Mouse (Mus musculus): ENCODE measurements at regions not wholly inside any gene's neighbourhood (a gene's known extent, or its start where the extent isn't known, plus 50 kb on each side); places are given as distances from the start of the nearest gene placed in this dataset.

DNA sequence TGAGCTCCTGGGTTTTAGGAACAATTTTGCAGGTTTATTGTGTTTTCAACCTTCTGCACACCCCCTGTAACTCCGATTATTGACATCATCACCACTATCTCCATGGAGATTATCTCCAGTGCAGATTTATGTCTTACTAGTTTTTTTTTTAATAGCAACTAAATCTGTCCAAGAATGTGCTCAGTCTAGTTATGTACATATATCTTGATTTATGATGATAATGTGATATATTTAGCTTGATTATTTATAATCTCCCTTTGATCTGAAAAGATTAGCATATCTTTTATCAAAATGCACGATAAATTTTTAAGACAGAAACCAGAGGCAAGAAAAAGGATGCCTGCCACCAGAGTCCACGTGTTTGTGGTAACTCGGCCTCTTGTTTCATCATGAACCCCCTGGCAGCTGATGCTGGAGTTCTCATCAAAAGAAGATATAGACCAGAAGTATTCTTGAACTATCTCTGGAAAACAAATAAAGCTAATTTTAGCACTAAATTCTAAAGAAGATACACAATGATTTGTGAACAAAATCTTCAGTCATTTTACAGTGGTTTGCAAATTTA is 169.6 kb downstream of the Npr3 start:
- DNase-seq: no peak
- 75% methylated on average over 4 of the region's 4 CpGs for WGBS
- TF ChIP-seq CTCF (IDR thresholded peaks at IDR 0.05; ENCODE audit: borderline replicate concordance, insufficient read depth, low read depth, low read length) (no peak), POLR2A (IDR thresholded peaks at IDR 0.05; ENCODE audit: borderline replicate concordance, insufficient read depth, low read length) (no peak)
- Histone ChIP-seq H3K4me1 (ENCODE audit: control insufficient read depth, insufficient read depth, low read length) (no peaks in the 10 kb centered on the region), H3K4me3 (replicated peaks; ENCODE audit: insufficient read depth, low read depth, low read length) (no peak overlapping the region), H3K27me3 (ENCODE audit: control insufficient read depth, insufficient read depth, low read length) (no peaks in the 10 kb centered on the region), H3K27ac (ENCODE audit: insufficient read depth, low read length) (no peak overlapping the region)

DNA sequence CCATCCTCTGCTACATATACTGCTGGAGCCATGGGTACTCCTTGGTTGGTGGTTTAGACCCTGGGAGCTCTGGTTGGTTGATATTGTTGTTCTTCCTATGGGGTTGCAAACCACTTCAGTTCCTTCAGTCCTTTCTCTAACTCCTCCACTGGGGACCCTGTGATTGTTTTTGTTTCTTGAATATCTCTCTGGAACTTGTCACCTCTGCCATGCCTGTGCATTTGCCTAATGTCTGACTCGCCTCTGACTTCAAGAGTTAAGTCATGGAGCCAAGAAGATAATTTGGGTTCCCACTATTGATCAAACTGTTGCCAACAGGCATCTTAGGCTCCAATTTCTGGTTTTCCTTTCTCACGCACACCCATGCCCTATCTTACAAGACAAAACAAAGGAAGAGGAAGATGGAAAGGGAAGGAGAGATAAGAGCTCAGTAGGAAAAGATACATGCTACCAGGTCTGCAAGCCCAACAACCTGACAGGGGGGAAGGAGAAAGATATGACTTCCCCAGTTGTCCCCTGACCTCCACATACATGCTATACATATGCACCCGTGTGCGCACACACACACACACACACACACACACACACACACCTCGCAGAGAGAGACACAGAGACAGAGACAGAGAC is 172.3 kb downstream of the Npr3 start:
- Histone ChIP-seq H3K27ac (ENCODE audit: insufficient read depth, low read length) (no peak overlapping the region), H3K4me1 (ENCODE audit: control insufficient read depth, insufficient read depth, low read length) (no peaks in the 10 kb centered on the region), H3K27me3 (ENCODE audit: control insufficient read depth, insufficient read depth, low read length) (no peaks in the 10 kb centered on the region), H3K4me3 (replicated peaks; ENCODE audit: insufficient read depth, low read depth, low read length) (no peak overlapping the region)
- no peak for TF ChIP-seq POLR2A (IDR thresholded peaks at IDR 0.05; ENCODE audit: borderline replicate concordance, insufficient read depth, low read length)
- no peak for TF ChIP-seq CTCF (IDR thresholded peaks at IDR 0.05; ENCODE audit: borderline replicate concordance, insufficient read depth, low read depth, low read length)
- WGBS: 84% methylated on average over 5 of the region's 5 CpGs
- no peak for DNase-seq

DNA sequence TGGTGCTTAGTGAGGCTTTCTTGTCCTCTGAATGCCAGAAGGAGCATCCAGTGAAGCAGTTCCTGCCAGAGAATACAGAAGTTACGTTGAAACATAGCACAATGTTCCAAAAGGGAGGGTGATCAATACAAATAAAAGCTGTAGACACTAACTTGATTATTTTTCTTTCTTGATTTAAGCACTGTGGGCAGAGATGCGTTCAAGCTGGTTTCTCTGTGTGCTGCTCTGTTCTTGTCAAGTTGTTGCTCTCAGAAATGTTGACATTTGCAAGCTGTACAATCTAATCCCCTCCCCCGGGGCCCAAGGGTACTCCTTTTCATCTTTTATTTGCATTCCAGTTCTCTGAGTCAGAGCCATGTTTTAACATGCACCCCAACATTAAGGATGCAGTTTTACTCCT is 177.7 kb downstream of the Npr3 start:
- TF ChIP-seq CTCF (IDR thresholded peaks at IDR 0.05; ENCODE audit: borderline replicate concordance, insufficient read depth, low read depth, low read length) (no peak), POLR2A (IDR thresholded peaks at IDR 0.05; ENCODE audit: borderline replicate concordance, insufficient read depth, low read length) (no peak)
- Histone ChIP-seq H3K27ac (ENCODE audit: insufficient read depth, low read length) (no peak overlapping the region), H3K27me3 (ENCODE audit: control insufficient read depth, insufficient read depth, low read length) (no peaks in the 10 kb centered on the region), H3K4me3 (replicated peaks; ENCODE audit: insufficient read depth, low read depth, low read length) (no peak overlapping the region), H3K4me1 (ENCODE audit: control insufficient read depth, insufficient read depth, low read length) (no peaks in the 10 kb centered on the region)
- WGBS: 49% methylated on average over 3 of the region's 3 CpGs
- no peak for DNase-seq

DNA sequence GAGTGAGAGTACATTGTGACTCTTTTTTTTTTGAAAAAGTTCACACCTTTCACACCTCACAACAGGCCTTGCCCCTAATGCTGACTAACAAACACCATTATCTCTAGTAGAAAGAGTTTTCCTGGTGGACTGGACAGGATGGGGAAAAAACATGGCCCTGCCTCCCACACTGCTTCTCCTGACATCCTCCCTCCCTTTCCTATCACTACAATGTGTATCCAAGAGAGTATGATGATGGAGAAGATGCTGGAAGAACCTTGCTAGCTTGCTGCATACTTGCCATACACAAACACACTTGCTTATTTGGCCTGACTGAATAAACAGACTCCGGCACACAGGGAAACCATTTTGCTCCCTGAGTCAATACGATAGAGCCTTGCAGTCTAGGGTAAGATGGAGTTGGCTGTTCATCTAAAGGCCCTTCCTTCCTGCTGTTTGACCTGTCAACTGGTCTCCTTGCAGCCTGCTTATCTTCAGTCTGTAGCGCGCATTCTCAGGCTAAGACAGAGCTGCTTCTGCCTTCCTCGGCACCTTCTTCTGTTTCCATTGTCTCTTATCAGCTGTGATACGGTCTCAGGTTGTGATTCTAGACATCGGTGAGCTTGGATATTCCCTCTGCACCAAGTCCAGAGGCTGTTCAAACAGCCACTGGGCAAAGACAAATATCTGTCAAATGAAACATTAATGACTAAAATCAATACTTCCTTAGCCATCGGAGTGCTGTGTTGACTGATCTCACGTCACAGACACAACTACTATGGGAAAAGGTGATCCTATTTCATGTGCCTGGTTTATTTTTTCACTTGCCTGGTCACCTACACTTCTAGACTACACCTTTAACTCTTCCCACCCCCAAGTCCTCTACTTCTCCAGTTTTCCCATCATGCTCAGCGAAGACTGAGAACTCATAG is 181.2 kb downstream of the Npr3 start:
- DNase-seq: no peak
- Histone ChIP-seq H3K27me3 (ENCODE audit: control insufficient read depth, insufficient read depth, low read length) (no peaks in the 10 kb centered on the region), H3K27ac (ENCODE audit: insufficient read depth, low read length) (no peak overlapping the region), H3K4me3 (replicated peaks; ENCODE audit: insufficient read depth, low read depth, low read length) (no peak overlapping the region), H3K4me1 (ENCODE audit: control insufficient read depth, insufficient read depth, low read length) (no peaks in the 10 kb centered on the region)
- no peak for TF ChIP-seq CTCF (IDR thresholded peaks at IDR 0.05; ENCODE audit: borderline replicate concordance, insufficient read depth, low read depth, low read length)
- no peak for TF ChIP-seq POLR2A (IDR thresholded peaks at IDR 0.05; ENCODE audit: borderline replicate concordance, insufficient read depth, low read length)
- whole genome bisulfite sequencing: 93% methylated on average over 10 of the region's 10 CpGs

DNA sequence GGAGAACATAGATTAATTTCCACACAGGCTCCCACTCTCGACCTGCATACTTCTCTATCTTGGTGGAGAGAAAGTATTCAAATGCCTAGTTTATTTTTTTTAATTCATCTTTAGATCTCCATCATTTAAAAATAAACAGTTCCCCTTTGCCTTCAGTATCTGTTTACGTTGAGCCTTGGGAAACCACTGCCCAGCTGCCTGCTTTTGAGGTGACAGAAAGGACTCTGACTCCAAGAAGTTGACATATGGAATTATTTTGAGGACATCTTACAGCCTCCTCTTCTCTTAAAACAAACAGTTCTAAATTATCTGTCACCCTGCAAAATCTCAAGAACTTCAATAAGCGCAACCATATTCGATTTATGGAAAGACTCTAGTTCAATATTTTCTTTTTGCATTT is 186.4 kb downstream of the Npr3 start:
- TF ChIP-seq POLR2A (IDR thresholded peaks at IDR 0.05; ENCODE audit: borderline replicate concordance, insufficient read depth, low read length) (no peak), CTCF (IDR thresholded peaks at IDR 0.05; ENCODE audit: borderline replicate concordance, insufficient read depth, low read depth, low read length) (no peak)
- WGBS: 83% methylated on average over 4 of the region's 4 CpGs
- H3K4me1 ChIP-seq (ENCODE audit: control insufficient read depth, insufficient read depth, low read length): no peaks in the 10 kb centered on the region
- H3K4me3 ChIP-seq (replicated peaks; ENCODE audit: insufficient read depth, low read depth, low read length): no peak overlapping the region
- no peaks in the 10 kb centered on the region for H3K27me3 ChIP-seq (ENCODE audit: control insufficient read depth, insufficient read depth, low read length)
- no peak overlapping the region for H3K27ac ChIP-seq (ENCODE audit: insufficient read depth, low read length)
- DNase-seq: no peak

DNA sequence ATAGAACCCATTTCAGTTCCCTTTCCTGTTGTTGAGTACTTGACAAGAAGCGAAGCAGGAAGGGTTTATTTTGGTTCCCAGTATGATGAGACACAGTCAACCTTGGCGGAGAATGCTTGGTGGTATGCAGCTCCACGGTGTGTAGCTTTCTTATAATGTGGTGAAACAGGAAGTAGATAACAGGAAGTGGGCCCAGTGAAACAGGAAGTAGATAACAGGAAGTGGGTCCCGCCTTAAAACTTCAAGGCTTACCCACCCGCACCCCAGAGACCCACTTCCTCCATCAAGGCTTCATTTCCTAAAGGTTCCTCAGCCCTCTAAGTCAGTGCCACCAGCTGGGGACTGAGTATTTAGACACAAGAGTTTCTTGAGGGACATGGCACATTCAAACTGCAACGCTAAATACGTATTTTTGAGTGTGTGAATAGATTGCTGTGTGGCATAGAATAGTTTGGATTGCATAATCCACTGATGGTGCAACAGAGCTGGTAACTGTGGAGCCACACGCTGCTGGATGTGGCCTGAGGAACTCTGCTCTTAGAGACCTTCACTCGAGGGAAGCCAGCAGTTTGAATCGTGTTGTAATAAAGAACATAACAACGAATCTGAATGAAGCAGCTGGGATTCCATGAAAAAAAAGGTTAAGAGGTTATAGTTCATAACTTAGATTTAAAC is 190.8 kb downstream of the Npr3 start:
- H3K4me3 ChIP-seq (replicated peaks; ENCODE audit: insufficient read depth, low read depth, low read length): no peak overlapping the region
- whole genome bisulfite sequencing: 93% methylated on average over 11 of the region's 11 CpGs
- H3K27me3 ChIP-seq (ENCODE audit: control insufficient read depth, insufficient read depth, low read length): no peaks in the 10 kb centered on the region
- TF ChIP-seq CTCF (IDR thresholded peaks at IDR 0.05; ENCODE audit: borderline replicate concordance, insufficient read depth, low read depth, low read length): no peak
- no peak for TF ChIP-seq POLR2A (IDR thresholded peaks at IDR 0.05; ENCODE audit: borderline replicate concordance, insufficient read depth, low read length)
- no peak for DNase-seq
- no peak overlapping the region for H3K27ac ChIP-seq (ENCODE audit: insufficient read depth, low read length)
- H3K4me1 ChIP-seq (ENCODE audit: control insufficient read depth, insufficient read depth, low read length): no peaks in the 10 kb centered on the region

DNA sequence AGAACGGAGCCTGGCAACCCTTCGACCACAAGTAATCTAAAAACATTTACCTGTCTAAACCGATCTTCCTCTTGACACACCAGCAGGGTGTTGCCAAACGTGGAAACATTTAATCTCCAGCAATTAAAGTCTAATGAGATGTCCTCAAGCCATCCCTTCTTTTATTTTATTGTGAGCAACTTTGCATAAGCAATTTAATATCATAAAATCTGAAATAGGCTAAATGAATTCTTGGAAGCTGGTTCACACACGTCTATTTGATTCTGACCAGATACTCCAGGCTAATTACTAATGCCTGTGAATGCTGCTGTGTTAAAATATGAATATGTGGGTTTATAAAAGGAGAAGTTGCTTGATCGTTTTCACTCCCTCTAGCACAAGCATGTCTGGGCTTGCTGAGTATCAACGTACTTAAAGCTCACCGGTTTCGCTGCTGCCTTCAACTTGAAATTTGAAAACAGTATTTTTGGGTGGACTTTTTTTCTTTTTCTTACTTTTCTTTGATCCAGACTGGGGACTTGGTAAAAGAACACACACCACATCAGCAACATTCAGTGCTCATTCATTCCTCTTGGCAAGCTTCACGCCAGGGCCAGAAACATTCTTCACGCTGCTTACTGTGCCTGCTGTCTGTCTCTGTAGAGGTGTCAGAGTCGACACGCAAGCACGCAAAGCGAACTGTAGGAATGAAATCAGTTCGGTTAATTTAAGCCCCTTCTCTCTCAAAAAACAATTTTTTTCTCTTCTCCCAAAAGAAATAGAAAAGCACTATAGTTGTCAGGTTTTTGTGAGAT is 194.4 kb downstream of the Npr3 start:
- DNase-seq: no peak
- TF ChIP-seq POLR2A (IDR thresholded peaks at IDR 0.05; ENCODE audit: borderline replicate concordance, insufficient read depth, low read length): no peak
- TF ChIP-seq CTCF (IDR thresholded peaks at IDR 0.05; ENCODE audit: borderline replicate concordance, insufficient read depth, low read depth, low read length): no peak
- Histone ChIP-seq H3K27me3 (ENCODE audit: control insufficient read depth, insufficient read depth, low read length) (no peaks in the 10 kb centered on the region), H3K4me3 (replicated peaks; ENCODE audit: insufficient read depth, low read depth, low read length) (no peak overlapping the region), H3K27ac (ENCODE audit: insufficient read depth, low read length) (no peak overlapping the region), H3K4me1 (ENCODE audit: control insufficient read depth, insufficient read depth, low read length) (no peaks in the 10 kb centered on the region)
- 51% methylated on average over 16 of the region's 16 CpGs for WGBS

Data from cerebellum, adult 2 months (tissue).